Mouse (Mus musculus): ENCODE data around the gene Bloc1s6. TPM values are rescaled to one million over a fixed set of nuclear protein-coding genes. Genes with fewer than 3 reads are reported as not detected.

Gene Bloc1s6
- polyA plus RNA-seq, 1 experiment from 2014 or later: 56.9 TPM

GRCm38 (mm10) chr2:122765071-122765793 is 26.9 kb downstream of the Bloc1s6 start, which contains the start of gene Sqor:
Gene Sqor (plus strand): TSS chr2:122765237.
- 1% methylated on average over 46 of the region's 46 CpGs for WGBS
- Histone ChIP-seq H3K9ac (replicated peaks) (peak within 1 kb of the TSS; percentile 65), H3K36me3 (no peaks in the 10 kb centered on the region), H3K27ac (no peak within 1 kb of the TSS), H3K27me3 (peaks cover 39% of the 10 kb centered on the region), H3K9me3 (no peaks in the 10 kb centered on the region), H3K4me1 (replicated peaks) (no peaks in the 10 kb centered on the region), H3K4me2 (peak within 1 kb of the TSS; percentile 92), H3K4me3 (replicated peaks) (peak within 1 kb of the TSS; percentile 52)
- ATAC-seq (ENCODE audit: insufficient number of reproducible peaks, insufficient read depth, low FRiP score, low TSS enrichment, low read depth): peak; percentile 85

GRCm38 (mm10) chr2:122765794-122766145 is 27.5 kb downstream of the Bloc1s6 start:
- peak overlapping the region; percentile 92 for H3K4me2 ChIP-seq
- no peak overlapping the region for H3K27ac ChIP-seq
- peaks cover 39% of the 10 kb centered on the region for H3K27me3 ChIP-seq
- no peaks in the 10 kb centered on the region for H3K9me3 ChIP-seq
- H3K36me3 ChIP-seq: no peaks in the 10 kb centered on the region
- no peak for ATAC-seq (ENCODE audit: insufficient number of reproducible peaks, insufficient read depth, low FRiP score, low TSS enrichment, low read depth)
- H3K9ac ChIP-seq (replicated peaks): peak overlapping the region; percentile 65
- 27% methylated on average over 3 of the region's 3 CpGs for WGBS
- no peaks in the 10 kb centered on the region for H3K4me1 ChIP-seq (replicated peaks)
- peak overlapping the region; percentile 52 for H3K4me3 ChIP-seq (replicated peaks)

DNA sequence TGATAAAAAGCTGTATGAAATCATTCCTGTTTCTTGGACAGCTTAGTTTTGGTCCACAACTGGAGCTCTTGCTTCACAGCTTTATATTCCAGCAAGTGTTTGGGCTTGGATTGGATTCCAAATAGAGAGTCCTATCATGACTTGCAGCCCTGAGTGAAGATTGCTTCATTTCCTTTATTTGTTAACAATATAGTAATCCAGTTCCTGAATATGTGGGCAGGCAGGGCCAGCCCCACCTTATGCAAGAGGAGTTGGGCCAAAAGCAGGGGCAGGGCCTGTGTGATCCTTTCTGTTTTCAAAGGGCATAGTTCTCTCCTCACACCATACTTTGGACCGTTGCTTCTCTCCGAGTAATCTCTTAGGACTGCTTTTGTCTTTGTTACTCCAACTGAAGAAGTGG is 32.7 kb downstream of the Bloc1s6 start:
- H3K36me3 ChIP-seq: no peaks in the 10 kb centered on the region
- H3K27me3 ChIP-seq: peaks cover 11% of the 10 kb centered on the region
- no peak for ATAC-seq (ENCODE audit: insufficient number of reproducible peaks, insufficient read depth, low FRiP score, low TSS enrichment, low read depth)
- H3K9me3 ChIP-seq: no peaks in the 10 kb centered on the region
- 82% methylated on average over 2 of the region's 2 CpGs for WGBS
- H3K9ac ChIP-seq (replicated peaks): no peak overlapping the region
- H3K4me2 ChIP-seq: no peak overlapping the region
- H3K4me3 ChIP-seq (replicated peaks): no peak overlapping the region
- no peaks in the 10 kb centered on the region for H3K4me1 ChIP-seq (replicated peaks)
- no peak overlapping the region for H3K27ac ChIP-seq

- no peaks in the 10 kb centered on the region for H3K36me3 ChIP-seq
- no peak for ATAC-seq (ENCODE audit: insufficient number of reproducible peaks, insufficient read depth, low FRiP score, low TSS enrichment, low read depth)
- 79% methylated on average over 1 of the region's 1 CpGs for WGBS
- no peaks in the 10 kb centered on the region for H3K9me3 ChIP-seq
- H3K27me3 ChIP-seq: no peaks in the 10 kb centered on the region; the same call in 1 of the 2 replicates
- H3K9ac ChIP-seq (replicated peaks): no peak overlapping the region
- H3K4me1 ChIP-seq (replicated peaks): no peaks in the 10 kb centered on the region
- H3K27ac ChIP-seq: no peak overlapping the region
- H3K4me3 ChIP-seq (replicated peaks): no peak overlapping the region
- no peak overlapping the region for H3K4me2 ChIP-seq
Observed at GRCm38 (mm10) chr2:122772899-122773298, 34.6 kb downstream of the Bloc1s6 start.

GRCm38 (mm10) chr2:122775491-122775890 is 37.2 kb downstream of the Bloc1s6 start:
- Histone ChIP-seq H3K27me3 (no peaks in the 10 kb centered on the region), H3K9me3 (no peaks in the 10 kb centered on the region), H3K27ac (no peak overlapping the region), H3K9ac (replicated peaks) (no peak overlapping the region), H3K36me3 (no peaks in the 10 kb centered on the region), H3K4me1 (replicated peaks) (no peaks in the 10 kb centered on the region), H3K4me2 (no peak overlapping the region), H3K4me3 (replicated peaks) (no peak overlapping the region)
- ATAC-seq (ENCODE audit: insufficient number of reproducible peaks, insufficient read depth, low FRiP score, low TSS enrichment, low read depth): no peak
- WGBS: 92% methylated on average over 1 of the region's 1 CpGs

DNA sequence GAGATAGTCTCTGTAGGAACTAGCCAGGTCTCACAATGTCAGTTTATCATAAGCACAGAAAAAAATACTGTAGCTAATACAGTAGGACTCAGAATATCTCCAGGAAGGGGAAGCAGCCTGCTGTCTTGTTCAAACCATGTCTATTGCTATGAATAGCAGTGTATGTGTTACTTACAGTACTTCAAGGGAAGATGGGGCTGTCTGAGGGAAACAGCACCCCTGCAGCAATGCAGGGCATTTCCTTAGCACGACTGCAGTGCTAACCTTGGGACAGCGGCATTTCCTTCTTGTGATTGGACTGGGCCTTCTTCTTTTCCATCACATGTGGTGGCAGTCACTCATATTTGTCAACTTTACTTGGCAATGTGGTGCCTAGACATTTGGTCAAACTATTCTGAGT is 38.5 kb downstream of the Bloc1s6 start:
- no peaks in the 10 kb centered on the region for H3K9me3 ChIP-seq
- no peaks in the 10 kb centered on the region for H3K4me1 ChIP-seq (replicated peaks)
- H3K4me2 ChIP-seq: no peak overlapping the region
- 73% methylated on average over 2 of the region's 2 CpGs for WGBS
- H3K4me3 ChIP-seq (replicated peaks): no peak overlapping the region
- no peak for ATAC-seq (ENCODE audit: insufficient number of reproducible peaks, insufficient read depth, low FRiP score, low TSS enrichment, low read depth)
- no peak overlapping the region for H3K9ac ChIP-seq (replicated peaks)
- H3K27me3 ChIP-seq: no peaks in the 10 kb centered on the region
- no peaks in the 10 kb centered on the region for H3K36me3 ChIP-seq
- H3K27ac ChIP-seq: no peak overlapping the region

DNA sequence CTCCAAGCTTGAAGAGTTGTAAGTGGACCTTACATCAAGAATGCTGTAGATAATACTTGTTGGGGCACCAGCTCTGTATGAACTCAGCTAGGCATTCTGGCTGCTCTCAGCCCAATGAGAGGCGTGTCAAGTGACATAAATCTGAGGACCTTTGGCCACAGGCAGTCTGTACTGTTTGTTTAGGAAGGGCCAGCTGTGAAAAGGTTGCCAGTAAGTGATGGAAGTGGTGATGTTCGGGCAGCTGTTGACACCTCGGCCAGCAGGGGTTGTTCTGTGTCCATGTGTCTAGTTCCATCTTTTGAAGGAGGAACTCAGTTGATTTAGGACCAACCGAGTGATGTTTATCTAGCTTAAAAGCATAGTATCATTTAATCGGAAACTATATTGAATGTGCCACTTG is 41.7 kb downstream of the Bloc1s6 start:
- Histone ChIP-seq H3K4me2 (no peak overlapping the region), H3K36me3 (no peaks in the 10 kb centered on the region), H3K9ac (replicated peaks) (no peak overlapping the region), H3K9me3 (no peaks in the 10 kb centered on the region), H3K27me3 (no peaks in the 10 kb centered on the region), H3K27ac (no peak overlapping the region), H3K4me3 (replicated peaks) (no peak overlapping the region), H3K4me1 (replicated peaks) (no peaks in the 10 kb centered on the region)
- no peak for ATAC-seq (ENCODE audit: insufficient number of reproducible peaks, insufficient read depth, low FRiP score, low TSS enrichment, low read depth)
- 58% methylated on average over 5 of the region's 5 CpGs for WGBS

GRCm38 (mm10) chr2:122780447-122780846 is 42.1 kb downstream of the Bloc1s6 start:
- Histone ChIP-seq H3K4me2 (no peak overlapping the region), H3K27me3 (no peaks in the 10 kb centered on the region), H3K4me3 (replicated peaks) (no peak overlapping the region), H3K36me3 (no peaks in the 10 kb centered on the region), H3K27ac (no peak overlapping the region), H3K9ac (replicated peaks) (no peak overlapping the region), H3K4me1 (replicated peaks) (no peaks in the 10 kb centered on the region), H3K9me3 (no peaks in the 10 kb centered on the region)
- WGBS: 42% methylated on average over 3 of the region's 3 CpGs
- no peak for ATAC-seq (ENCODE audit: insufficient number of reproducible peaks, insufficient read depth, low FRiP score, low TSS enrichment, low read depth)

GRCm38 (mm10) chr2:122781590-122782356 is 43.5 kb downstream of the Bloc1s6 start:
- H3K36me3 ChIP-seq: no peaks in the 10 kb centered on the region
- WGBS: 80% methylated on average over 8 of the region's 8 CpGs
- H3K9me3 ChIP-seq: no peaks in the 10 kb centered on the region
- no peaks in the 10 kb centered on the region for H3K4me1 ChIP-seq (replicated peaks)
- no peak overlapping the region for H3K4me2 ChIP-seq
- no peak overlapping the region for H3K9ac ChIP-seq (replicated peaks)
- no peak for ATAC-seq (ENCODE audit: insufficient number of reproducible peaks, insufficient read depth, low FRiP score, low TSS enrichment, low read depth)
- H3K27me3 ChIP-seq: no peaks in the 10 kb centered on the region
- H3K4me3 ChIP-seq (replicated peaks): no peak overlapping the region
- no peak overlapping the region for H3K27ac ChIP-seq

DNA sequence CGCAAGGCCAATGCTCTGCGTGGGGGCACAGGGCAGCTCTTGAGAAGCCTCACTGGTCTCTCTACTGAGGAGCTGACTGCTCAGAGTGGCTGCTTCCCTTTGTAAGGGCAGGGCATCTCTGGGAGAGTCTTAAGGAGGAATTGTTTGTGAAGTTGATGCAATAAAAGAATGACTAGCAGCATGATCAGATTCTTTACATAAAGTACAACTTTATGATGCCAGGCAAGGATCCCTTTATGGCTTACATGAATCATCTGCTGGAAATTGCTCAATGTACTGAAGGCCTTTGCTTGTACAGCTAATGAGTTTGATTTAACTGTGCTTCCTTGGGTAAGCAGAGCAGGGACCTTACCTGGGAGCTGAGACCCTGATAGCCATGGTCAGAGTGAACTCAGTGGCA is 45.4 kb downstream of the Bloc1s6 start:
- no peak for ATAC-seq (ENCODE audit: insufficient number of reproducible peaks, insufficient read depth, low FRiP score, low TSS enrichment, low read depth)
- 80% methylated on average over 2 of the region's 2 CpGs for WGBS
- Histone ChIP-seq H3K9ac (replicated peaks) (no peak overlapping the region), H3K4me2 (no peak overlapping the region), H3K27me3 (no peaks in the 10 kb centered on the region), H3K9me3 (no peaks in the 10 kb centered on the region), H3K27ac (no peak overlapping the region), H3K4me3 (replicated peaks) (no peak overlapping the region), H3K36me3 (no peaks in the 10 kb centered on the region), H3K4me1 (replicated peaks) (no peaks in the 10 kb centered on the region)

DNA sequence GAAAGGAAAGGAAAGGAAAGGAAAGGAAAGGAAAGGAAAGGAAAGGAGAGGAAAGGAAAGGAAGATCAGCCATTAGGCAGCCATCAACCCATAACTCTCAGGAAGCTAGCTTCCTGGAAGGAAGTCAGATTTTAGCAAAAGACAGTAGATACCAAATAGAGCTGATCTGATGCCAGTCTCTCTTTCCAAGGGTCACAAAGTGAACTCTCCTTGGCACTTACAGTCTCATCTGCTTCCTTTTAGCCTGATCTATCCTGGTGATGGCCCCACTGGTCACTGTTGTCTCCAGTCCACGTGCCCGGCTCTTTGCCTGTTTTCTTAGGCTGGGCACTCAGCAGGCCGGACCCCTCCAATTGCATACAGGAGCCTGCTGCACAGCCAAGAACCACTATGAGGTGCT is 46.4 kb downstream of the Bloc1s6 start:
- Histone ChIP-seq H3K9me3 (no peaks in the 10 kb centered on the region), H3K4me2 (no peak overlapping the region), H3K4me1 (replicated peaks) (no peaks in the 10 kb centered on the region), H3K27me3 (no peaks in the 10 kb centered on the region), H3K9ac (replicated peaks) (no peak overlapping the region), H3K27ac (no peak overlapping the region), H3K36me3 (no peaks in the 10 kb centered on the region), H3K4me3 (replicated peaks) (no peak overlapping the region)
- 88% methylated on average over 3 of the region's 3 CpGs for WGBS
- no peak for ATAC-seq (ENCODE audit: insufficient number of reproducible peaks, insufficient read depth, low FRiP score, low TSS enrichment, low read depth)
